27 mouse cellular contexts compared by ENCODE assay signal in the genomic region with DNA sequence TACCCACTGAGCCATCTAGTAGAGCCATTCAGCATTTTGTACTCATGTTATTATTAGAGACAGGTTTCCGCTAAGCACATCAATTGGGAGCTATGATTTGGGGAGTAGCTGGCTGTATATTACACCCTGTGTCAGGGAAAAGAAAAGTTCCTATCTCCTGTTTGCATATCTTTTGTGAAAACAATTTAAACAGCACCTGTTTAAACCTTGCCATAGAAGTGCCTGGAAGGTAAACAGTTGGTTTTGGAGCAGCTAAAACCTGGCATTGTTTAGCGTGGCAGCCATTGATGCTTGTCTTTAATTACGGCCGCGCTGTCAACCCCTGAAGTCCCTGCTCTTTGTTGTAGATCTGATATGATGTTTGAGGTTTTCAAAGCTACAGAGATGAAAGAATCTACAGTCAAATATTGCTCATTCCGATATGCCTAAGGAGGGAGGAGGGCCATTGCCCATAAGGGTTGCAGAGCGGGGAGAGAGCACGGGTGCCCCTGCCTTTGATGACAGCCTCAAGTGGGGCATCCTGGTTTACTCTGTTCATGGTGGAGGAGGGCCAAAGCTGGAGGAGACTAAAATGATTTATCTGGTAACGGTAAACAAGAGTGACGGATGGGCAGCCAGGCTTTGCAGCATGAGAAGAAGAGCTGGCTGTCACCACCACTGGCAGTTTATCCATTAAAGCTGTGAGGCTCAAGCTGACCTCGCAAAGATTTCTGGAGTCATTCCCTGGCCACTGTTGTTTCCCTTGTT.
DNase-seq lines count a peak whose midpoint lies in the region; ATAC-seq lines count a peak whose summit lies in the region.
"Had no signal": no experiment of that assay in that cellular context is flagged by ENCODE, and none has a peak within 500 bp of the region (broad histone marks: within the 10 kb centered on the region; RNA-seq: fewer than 3 reads in every experiment).

No protein-coding gene starts in this region.

- no peaks in the 10 kb centered on the region for H3K36me3 ChIP-seq in heart, embryonic 12.5 days
- no peaks in the 10 kb centered on the region for H3K36me3 ChIP-seq in heart, embryonic 16.5 days (ENCODE audit: control insufficient read depth, insufficient read depth)
- H3K36me3 ChIP-seq: embryonic facial prominence, embryonic 12.5 days; G1E; limb, embryonic 12.5 days; midbrain, embryonic 13.5 days had no signal

- no peak overlapping the region for H3K9ac ChIP-seq in heart, embryonic 12.5 days
- no peak overlapping the region for H3K9ac ChIP-seq in heart, embryonic 16.5 days (ENCODE audit: low read length)
- H3K9ac ChIP-seq: embryonic facial prominence, embryonic 12.5 days; forebrain, embryonic 13.5 days; limb, embryonic 12.5 days; liver, postnatal 0 days; midbrain, embryonic 13.5 days had no signal

- H3K4me3 ChIP-seq in heart, embryonic 12.5 days = no peak overlapping the region
- H3K4me3 ChIP-seq in heart, embryonic 16.5 days (ENCODE audit: low read length) = no peak overlapping the region
- H3K4me3 ChIP-seq: embryonic facial prominence, embryonic 12.5 days; erythroblast, embryonic 14.5 days; forebrain, embryonic 13.5 days; layer of hippocampus, adult 2 months; limb, embryonic 12.5 days; megakaryocyte, embryonic 14.5 days; midbrain, embryonic 13.5 days had no signal

- ATAC-seq in heart, embryonic 12.5 days (ENCODE audit: insufficient number of reproducible peaks, low FRiP score) = no peak
- 0 out of 2 replicates have a peak, but pooled peaks have one; percentile 32 for ATAC-seq in heart, embryonic 16.5 days (replicated peaks; ENCODE audit: extremely low read depth, insufficient read depth, low FRiP score)
- ATAC-seq: forebrain, embryonic 13.5 days; hindbrain, postnatal 0 days; intestine, embryonic 16.5 days; liver, postnatal 0 days; midbrain, embryonic 13.5 days; Patski had no signal

- no peaks in the 10 kb centered on the region for H3K9me3 ChIP-seq in heart, embryonic 12.5 days (replicated peaks)
- no peaks in the 10 kb centered on the region for H3K9me3 ChIP-seq in heart, embryonic 16.5 days (replicated peaks; ENCODE audit: control insufficient read depth, low read length)
- H3K9me3 ChIP-seq: embryonic facial prominence, embryonic 12.5 days; forebrain, embryonic 13.5 days; limb, embryonic 12.5 days; midbrain, embryonic 13.5 days had no signal

- intact Hi-C loops in heart, postnatal 25 days (cut with DNase I) = no loop called here

- H3K27me3 ChIP-seq in heart, embryonic 12.5 days (replicated peaks) = peaks cover 8% of the 10 kb centered on the region; the same call in 1 of the 2 replicates
- H3K27me3 ChIP-seq in heart, embryonic 16.5 days (ENCODE audit: control insufficient read depth, insufficient read depth, low read length) = peaks cover 5% of the 10 kb centered on the region; the same call in 1 of the 2 replicates
- H3K27me3 ChIP-seq: CH12.LX; embryonic facial prominence, embryonic 12.5 days; megakaryocyte, embryonic 14.5 days had no signal

- H3K4me2 ChIP-seq in heart, embryonic 12.5 days = peak overlapping the region; percentile 31
- peak overlapping the region; percentile 3; the same call in 1 of the 2 replicates for H3K4me2 ChIP-seq in heart, embryonic 16.5 days (ENCODE audit: low read depth, low read length)
- H3K4me2 ChIP-seq: embryonic facial prominence, embryonic 12.5 days; forebrain, embryonic 13.5 days; limb, embryonic 12.5 days; liver, embryonic 11.5 days; midbrain, embryonic 13.5 days had no signal

- peaks cover 9% of the 10 kb centered on the region; the same call in 1 of the 2 replicates for H3K4me1 ChIP-seq in heart, embryonic 12.5 days (replicated peaks)
- H3K4me1 ChIP-seq in heart, embryonic 16.5 days (ENCODE audit: control insufficient read depth, insufficient read depth, low read length) = peaks cover 2% of the 10 kb centered on the region; the same call in 1 of the 2 replicates
- H3K4me1 ChIP-seq: embryonic facial prominence, embryonic 12.5 days; forebrain, embryonic 13.5 days; limb, embryonic 12.5 days; megakaryocyte, embryonic 14.5 days; midbrain, embryonic 13.5 days had no signal

- no peak for DNase-seq in heart, postnatal 25 days (ENCODE audit: low spot score)
- DNase-seq in heart, postnatal 4 days = peak; percentile 16
- peak; percentile 16 to 47 for DNase-seq in lung, postnatal 4 days
- no peak for DNase-seq in kidney, adult 8-10 months
- DNase-seq in layer of hippocampus, adult 8-10 months (ENCODE audit: low spot score in 2 of 2) = no peak
- DNase-seq: B cell, adult 2 months; cerebellum, adult 11-12 months; cerebellum, postnatal 14 days; kidney, postnatal 25 days; liver, postnatal 0 days; right cerebral cortex, postnatal 14 days; thymus, postnatal 25 days had no signal

- no peak overlapping the region for H3K27ac ChIP-seq in heart, embryonic 12.5 days (ENCODE audit: poor library complexity, severe bottlenecking)
- H3K27ac ChIP-seq in heart, embryonic 16.5 days (ENCODE audit: low read length) = no peak overlapping the region
- H3K27ac ChIP-seq: embryonic facial prominence, embryonic 12.5 days; forebrain, embryonic 13.5 days; hindbrain, postnatal 0 days; layer of hippocampus, adult 2 months; limb, embryonic 12.5 days; midbrain, embryonic 13.5 days had no signal

- 48% methylated on average over 11 of the region's 11 CpGs for WGBS in heart, embryonic 12.5 days
- WGBS in heart, embryonic 16.5 days = 33% methylated on average over 11 of the region's 11 CpGs

Comparison
In these comparisons a context has a peak if more than half of its experiments do, and no peak if none do; other contexts are left out.
1. DNase-seq: peak in heart, postnatal 4 days (single experiment) and lung, postnatal 4 days (2 of 2); none in heart, postnatal 25 days (single experiment), kidney, adult 8-10 months (0 of 2) and layer of hippocampus, adult 8-10 months (0 of 2).